ENCODE assay signal across 10 mouse cellular contexts in genomic region chr16:90885781-90886565, GRCm38 (mm10). TPM values are rescaled to one million over a fixed set of nuclear protein-coding genes. Genes with fewer than 3 reads are reported as not detected.
DNase-seq lines count a peak whose midpoint lies in the region; ATAC-seq lines count a peak whose summit lies in the region.
"Had no signal": no experiment of that assay in that cellular context is flagged by ENCODE, and none has a peak within 500 bp of the region (broad histone marks: within the 10 kb centered on the region; RNA-seq: fewer than 3 reads in every experiment).

No protein-coding gene starts in this region.

- 0 out of 2 replicates have a peak overlapping the region, but pooled peaks have one; percentile 12 for H3K27ac ChIP-seq in hindbrain, embryonic 10.5 days
- H3K27ac ChIP-seq in hindbrain, embryonic 13.5 days = no peak overlapping the region
- H3K27ac ChIP-seq in heart, embryonic 11.5 days (ENCODE audit: low read depth, low read length) = peak overlapping the region; percentile 29; the same call in 1 of the 2 replicates
- H3K27ac ChIP-seq: limb, embryonic 12.5 days had no signal

- H3K4me2 ChIP-seq in hindbrain, embryonic 13.5 days = no peak overlapping the region
- no peak overlapping the region for H3K4me2 ChIP-seq in heart, embryonic 11.5 days
- H3K4me2 ChIP-seq: limb, embryonic 12.5 days had no signal

- no peak for DNase-seq in hindbrain, embryonic 10.5 days (ENCODE audit: low spot score)
- DNase-seq in adipocyte (ENCODE audit: low spot score) = peak; percentile 54
- peak; percentile 76 for DNase-seq in lung, postnatal 25 days (ENCODE audit: low spot score)
- DNase-seq in neural tube, embryonic 10.5 days (ENCODE audit: extremely low spot score, low spot score) = no peak
- DNase-seq in cerebellum, adult 8-10 months = no peak
- DNase-seq in frontal cortex, postnatal 10 days (ENCODE audit: low spot score in 2 of 2) = no peak
- DNase-seq: gastrocnemius, postnatal 10 days had no signal

- 79% methylated on average over 9 of the region's 9 CpGs for WGBS in hindbrain, embryonic 10.5 days
- 80% methylated on average over 9 of the region's 9 CpGs for WGBS in hindbrain, embryonic 13.5 days
- WGBS in heart, embryonic 11.5 days (ENCODE audit: insufficient replicate concordance) = 53% methylated on average over 9 of the region's 9 CpGs

- no peak for ATAC-seq in hindbrain, embryonic 13.5 days (ENCODE audit: low FRiP score)
- ATAC-seq in heart, embryonic 11.5 days (replicated peaks; ENCODE audit: insufficient number of reproducible peaks, low FRiP score, low TSS enrichment) = no peak

- peaks cover 8% of the 10 kb centered on the region for H3K4me1 ChIP-seq in hindbrain, embryonic 10.5 days (replicated peaks)
- peaks cover 12% of the 10 kb centered on the region for H3K4me1 ChIP-seq in hindbrain, embryonic 13.5 days (replicated peaks)
- peaks cover 16% of the 10 kb centered on the region for H3K4me1 ChIP-seq in heart, embryonic 11.5 days (ENCODE audit: control insufficient read depth, insufficient read depth, low read length)

- no peaks in the 10 kb centered on the region for H3K36me3 ChIP-seq in hindbrain, embryonic 10.5 days
- H3K36me3 ChIP-seq in hindbrain, embryonic 13.5 days = no peaks in the 10 kb centered on the region
- no peaks in the 10 kb centered on the region for H3K36me3 ChIP-seq in heart, embryonic 11.5 days (ENCODE audit: control insufficient read depth, insufficient read depth, low read length)
- H3K36me3 ChIP-seq: limb, embryonic 12.5 days had no signal

- no peaks in the 10 kb centered on the region for H3K9me3 ChIP-seq in hindbrain, embryonic 10.5 days
- no peaks in the 10 kb centered on the region for H3K9me3 ChIP-seq in hindbrain, embryonic 13.5 days
- H3K9me3 ChIP-seq in heart, embryonic 11.5 days (replicated peaks; ENCODE audit: control insufficient read depth, low read length) = no peaks in the 10 kb centered on the region

- no peaks in the 10 kb centered on the region for H3K27me3 ChIP-seq in hindbrain, embryonic 10.5 days (ENCODE audit: insufficient read depth, poor library complexity, severe bottlenecking)
- 0 out of 2 replicates have a peak, but pooled peaks cover 3% of the 10 kb centered on the region for H3K27me3 ChIP-seq in hindbrain, embryonic 13.5 days
- H3K27me3 ChIP-seq in heart, embryonic 11.5 days (ENCODE audit: control insufficient read depth, insufficient read depth, low read length) = no peaks in the 10 kb centered on the region
- H3K27me3 ChIP-seq: limb, embryonic 12.5 days had no signal

- H3K4me3 ChIP-seq in hindbrain, embryonic 10.5 days = no peak overlapping the region
- no peak overlapping the region for H3K4me3 ChIP-seq in hindbrain, embryonic 13.5 days
- H3K4me3 ChIP-seq in heart, embryonic 11.5 days (ENCODE audit: low read depth, low read length) = no peak overlapping the region
- H3K4me3 ChIP-seq: limb, embryonic 12.5 days had no signal

- no peak overlapping the region for H3K9ac ChIP-seq in hindbrain, embryonic 13.5 days
- H3K9ac ChIP-seq in heart, embryonic 11.5 days (ENCODE audit: low read depth, low read length) = no peak overlapping the region
- H3K9ac ChIP-seq: limb, embryonic 12.5 days had no signal

RNA-seq across cellular contexts. Expression of gene Cfap298, which starts 48.9 kb away (rescaled TPM):
- 62.4 and 69.3 TPM in 2 replicates for polyA plus RNA-seq in hindbrain, embryonic 10.5 days (2016; fragmentation: Nextera tagmentation; extraction: Ambion mirVana)
- 47.4 and 57.4 TPM in 2 replicates for polyA plus RNA-seq in hindbrain, embryonic 13.5 days (2015; fragmentation: Nextera tagmentation; extraction: Ambion mirVana)
- 47.0 and 51.7 TPM in 2 replicates for polyA plus RNA-seq in heart, embryonic 11.5 days (2014; fragmentation: Nextera tagmentation; extraction: Ambion mirVana)

RNA-seq across cellular contexts. Expression of gene Eva1c, which starts 59.5 kb away (rescaled TPM):
- 0.75 and 1.0 TPM in 2 replicates for polyA plus RNA-seq in hindbrain, embryonic 10.5 days (2016; fragmentation: Nextera tagmentation; extraction: Ambion mirVana)
- polyA plus RNA-seq in hindbrain, embryonic 13.5 days (2015; fragmentation: Nextera tagmentation; extraction: Ambion mirVana) = 2.5 and 3.2 TPM in 2 replicates
- polyA plus RNA-seq in heart, embryonic 11.5 days (2014; fragmentation: Nextera tagmentation; extraction: Ambion mirVana) = 1.3 and 1.9 TPM in 2 replicates

Comparison
In these comparisons a context has a peak if more than half of its experiments do, and no peak if none do; other contexts are left out.
1. DNase-seq: peak in adipocyte (single experiment) and lung, postnatal 25 days (single experiment); none in hindbrain, embryonic 10.5 days (single experiment), neural tube, embryonic 10.5 days (single experiment), cerebellum, adult 8-10 months (single experiment) and frontal cortex, postnatal 10 days (0 of 2).